Mouse (Mus musculus) lung, embryonic 16.5 days (tissue): ENCODE results near the gene Gps2. TPM values are rescaled to one million over a fixed set of nuclear protein-coding genes. Genes with fewer than 3 reads are reported as not detected.

ENCODE experiments used
- ATAC-seq: fragments of 200-750 bp; cut with Nextera tagmentation; 2 replicates; pipeline ENCODE4 v1.8.0; 2017; ENCODE audit warnings: low read depth, mild to moderate bottlenecking, moderate library complexity
- H3K27ac ChIP-seq: fragments of 300-500 bp; sonication (generic); 2 replicates; pipeline ENCODE4 v1.5.1; 2014; ENCODE audit warnings: mild to moderate bottlenecking, control low read depth, low read length
- H3K27me3 ChIP-seq: fragments of 300-500 bp; sonication (generic); 2 replicates; pipeline ENCODE4 v1.6.1; 2014; ENCODE audit warnings: low read depth, low read length, mixed read lengths; ENCODE audit not compliant: control insufficient read depth, insufficient read depth
- H3K36me3 ChIP-seq: fragments of 300-500 bp; sonication (generic); 2 replicates; pipeline ENCODE4 v1.6.1; 2014; ENCODE audit warnings: low read length; ENCODE audit not compliant: control insufficient read depth, insufficient read depth
- H3K4me1 ChIP-seq: fragments of 300-500 bp; sonication (generic); replicated peaks from 2 replicates; pipeline ENCODE4 v1.6.1; 2014; ENCODE audit warnings: low read length, mixed read lengths; ENCODE audit not compliant: control insufficient read depth, insufficient read depth
- H3K4me2 ChIP-seq: fragments of 300-500 bp; sonication (generic); 2 replicates; pipeline ENCODE4 v1.6.1; 2014; ENCODE audit warnings: low read depth, low read length, control low read depth
- H3K4me3 ChIP-seq: fragments of 300-500 bp; sonication (generic); 2 replicates; pipeline ENCODE4 v1.5.1; 2014; ENCODE audit warnings: mild to moderate bottlenecking, low read length, control low read depth
- H3K9ac ChIP-seq: fragments of 300-500 bp; sonication (generic); 2 replicates; pipeline ENCODE4 v1.6.1; 2014; ENCODE audit warnings: low read length, control low read depth
- H3K9me3 ChIP-seq: fragments of 300-500 bp; sonication (generic); 2 replicates; pipeline ENCODE4 v1.6.1; 2016; ENCODE audit warnings: low read length; ENCODE audit not compliant: control insufficient read depth
- WGBS: fragments of 180-500 bp; shearing (Covaris S2); extraction: QIAGEN DNeasy Blood & Tissue Kit; methylation state at CpG from one replicate; pipeline ENCODE4 v1.1.7; 2014; 5-methylcytosine and 5-hydroxymethylcytosine counted together
- polyA plus RNA-seq: library from polyadenylated mRNA; unstranded; fragments of >200 nt; fragmentation: Nextera tagmentation; extraction: Ambion mirVana; gene quantifications from 2 replicates; pipeline ENCODE4 v1.2.1, GENCODE M21; 2015

Gene Gps2
- polyA plus RNA-seq, 1 experiment from 2014 or later = 87.8 TPM

- Histone ChIP-seq H3K4me3 (no peak overlapping the region), H3K4me1 (peaks cover 25% of the 10 kb centered on the region), H3K4me2 (no peak overlapping the region), H3K9ac (no peak overlapping the region), H3K27ac (no peak overlapping the region), H3K9me3 (no peaks in the 10 kb centered on the region), H3K36me3 (no peaks in the 10 kb centered on the region), H3K27me3 (no peaks in the 10 kb centered on the region)
- ATAC-seq = no peak
- WGBS = 80% methylated on average over 8 of the region's 8 CpGs
Measured at GRCm38 (mm10) chr11:69883527-69884151, 30.0 kb upstream of the Gps2 start.

GRCm38 (mm10) chr11:69884240-69884639 lies 29.4 kb upstream of the Gps2 start:
- Histone ChIP-seq H3K4me1 (peaks cover 19% of the 10 kb centered on the region), H3K9me3 (no peaks in the 10 kb centered on the region), H3K27ac (peak overlapping the region; percentile 66), H3K27me3 (no peaks in the 10 kb centered on the region), H3K9ac (no peak overlapping the region), H3K4me2 (peak overlapping the region; percentile 25), H3K36me3 (no peaks in the 10 kb centered on the region), H3K4me3 (no peak overlapping the region)
- WGBS = 51% methylated on average over 9 of the region's 9 CpGs
- no peak for ATAC-seq

- H3K4me3 ChIP-seq = no peak overlapping the region
- no peaks in the 10 kb centered on the region for H3K36me3 ChIP-seq
- ATAC-seq = no peak
- H3K9me3 ChIP-seq = no peaks in the 10 kb centered on the region
- H3K4me1 ChIP-seq = peaks cover 15% of the 10 kb centered on the region
- no peaks in the 10 kb centered on the region for H3K27me3 ChIP-seq
- H3K9ac ChIP-seq = no peak overlapping the region
- WGBS = 64% methylated on average over 8 of the region's 8 CpGs
- peak overlapping the region; percentile 66 for H3K27ac ChIP-seq
- H3K4me2 ChIP-seq = peak overlapping the region; percentile 25
Measured at GRCm38 (mm10) chr11:69884663-69885062, 29.0 kb upstream of the Gps2 start.

GRCm38 (mm10) chr11:69886907-69887635 lies 26.6 kb upstream of the Gps2 start:
- Histone ChIP-seq H3K27ac (no peak overlapping the region), H3K4me3 (no peak overlapping the region), H3K4me2 (no peak overlapping the region), H3K4me1 (peaks cover 11% of the 10 kb centered on the region), H3K36me3 (no peaks in the 10 kb centered on the region), H3K9ac (no peak overlapping the region), H3K9me3 (no peaks in the 10 kb centered on the region), H3K27me3 (no peaks in the 10 kb centered on the region)
- WGBS = 53% methylated on average over 8 of the region's 8 CpGs
- peak; percentile 18; the same call in 1 of the 2 replicates for ATAC-seq

- Histone ChIP-seq H3K36me3 (no peaks in the 10 kb centered on the region), H3K27ac (no peak overlapping the region), H3K27me3 (no peaks in the 10 kb centered on the region), H3K4me3 (no peak overlapping the region), H3K4me1 (peaks cover 8% of the 10 kb centered on the region), H3K4me2 (no peak overlapping the region), H3K9me3 (no peaks in the 10 kb centered on the region), H3K9ac (no peak overlapping the region)
- WGBS = 34% methylated on average over 4 of the region's 4 CpGs
- peak; percentile 53; the same call in 1 of the 2 replicates for ATAC-seq
Measured at GRCm38 (mm10) chr11:69891482-69891881, 22.2 kb upstream of the Gps2 start.

- peaks cover 14% of the 10 kb centered on the region for H3K4me1 ChIP-seq
- ATAC-seq = 0 out of 2 replicates have a peak, but pooled peaks have one; percentile 30
- H3K9me3 ChIP-seq = no peaks in the 10 kb centered on the region
- no peak overlapping the region for H3K9ac ChIP-seq
- no peak overlapping the region for H3K4me3 ChIP-seq
- no peak overlapping the region for H3K27ac ChIP-seq
- no peak overlapping the region for H3K4me2 ChIP-seq
- WGBS = 63% methylated on average over 5 of the region's 5 CpGs
- H3K27me3 ChIP-seq = no peaks in the 10 kb centered on the region
- no peaks in the 10 kb centered on the region for H3K36me3 ChIP-seq
Measured at GRCm38 (mm10) chr11:69894671-69895070, 19.0 kb upstream of the Gps2 start.

- Histone ChIP-seq H3K9me3 (no peaks in the 10 kb centered on the region), H3K27me3 (no peaks in the 10 kb centered on the region), H3K36me3 (no peaks in the 10 kb centered on the region), H3K9ac (0 out of 2 replicates have a peak within 1 kb of the TSS, but pooled peaks have one; percentile 30), H3K4me3 (no peak within 1 kb of the TSS), H3K4me1 (peaks cover 18% of the 10 kb centered on the region), H3K27ac (no peak within 1 kb of the TSS), H3K4me2 (no peak within 1 kb of the TSS)
- 74% methylated on average over 4 of the region's 4 CpGs for WGBS
- no peak for ATAC-seq
Measured at GRCm38 (mm10) chr11:69895291-69895690, 18.4 kb upstream of the Gps2 start, which contains the start of gene Acap1. Acap1 (minus strand) TSS chr11:69895539.

GRCm38 (mm10) chr11:69899870-69900269 lies 13.8 kb upstream of the Gps2 start:
- peaks cover 19% of the 10 kb centered on the region for H3K4me1 ChIP-seq
- no peaks in the 10 kb centered on the region for H3K27me3 ChIP-seq
- H3K9ac ChIP-seq = peak overlapping the region; percentile 95
- WGBS = 19% methylated on average over 4 of the region's 4 CpGs
- H3K4me2 ChIP-seq = peak overlapping the region; percentile 99
- peak overlapping the region; percentile 81 for H3K4me3 ChIP-seq
- H3K36me3 ChIP-seq = peaks cover 8% of the 10 kb centered on the region
- no peak for ATAC-seq
- no peaks in the 10 kb centered on the region for H3K9me3 ChIP-seq
- peak overlapping the region; percentile 99 for H3K27ac ChIP-seq
